Mouse (Mus musculus) heart, adult 2 months (tissue): ENCODE results near the gene Trnp1.

Experiments
- CTCF ChIP-seq: fragments of 200-600 bp; IDR thresholded peaks from 2 replicates; pipeline ENCODE4 v1.8.1; 2022; ENCODE audit warnings: antibody characterized with exemption, mild to moderate bottlenecking, moderate library complexity
- EP300 ChIP-seq: fragments of 200-500 bp; IDR thresholded peaks from 2 replicates; pipeline ENCODE4 v1.6.1; 2011; ENCODE audit warnings: low read depth, low read length, control low read depth; ENCODE audit not compliant: insufficient read depth
- POLR2A ChIP-seq: fragments of 200-500 bp; IDR thresholded peaks from 2 replicates; pipeline ENCODE4 v1.6.1; 2011; ENCODE audit warnings: mild to moderate bottlenecking, low read depth, low read length, control low read depth; ENCODE audit not compliant: insufficient read depth

DNA sequence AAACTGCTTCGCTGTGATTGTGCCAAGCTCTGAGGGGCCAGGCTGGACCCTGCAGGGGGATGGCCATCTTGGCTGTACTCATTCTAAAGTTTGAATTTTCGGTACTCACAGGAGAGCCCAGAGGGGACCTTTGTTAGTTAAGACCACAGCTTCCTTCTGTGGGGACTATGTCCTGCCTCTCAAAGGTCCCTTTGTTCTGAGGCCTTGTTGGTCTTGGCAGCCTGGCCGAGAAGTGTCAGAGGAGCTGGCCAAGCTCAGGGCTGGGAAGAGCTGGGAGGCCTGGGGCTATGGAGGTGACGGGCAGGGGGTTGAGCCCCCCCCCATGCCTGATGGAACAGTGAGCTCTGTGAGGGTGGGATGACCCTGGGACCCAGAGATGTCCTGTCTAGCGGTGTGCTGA lies 55.3 kb downstream of the Trnp1 start:
- TF ChIP-seq CTCF, result no peak
- no peak for TF ChIP-seq POLR2A
- TF ChIP-seq EP300, result no peak
